Mouse (Mus musculus) liver, embryonic 12.5 days (tissue): ENCODE measurements at regions not wholly inside any gene's neighbourhood (a gene's known extent, or its start where the extent isn't known, plus 50 kb on each side); places are given as distances from the start of the nearest gene placed in this dataset.

Source experiments
- ATAC-seq: fragments of 200-750 bp; cut with Nextera tagmentation; 2 replicates; pipeline ENCODE4 v1.8.0; 2017; ENCODE audit warnings: moderate number of reproducible peaks, mild to moderate bottlenecking, moderate library complexity
- H3K27ac ChIP-seq: fragments of 300-500 bp; sonication (generic); 2 replicates; pipeline ENCODE4 v1.5.1; 2016; ENCODE audit warnings: mild to moderate bottlenecking
- H3K27me3 ChIP-seq: fragments of 300-500 bp; sonication (generic); replicated peaks from 2 replicates; pipeline ENCODE4 v1.6.1; 2016; ENCODE audit warnings: mild to moderate bottlenecking, moderate library complexity
- H3K36me3 ChIP-seq: fragments of 300-500 bp; sonication (generic); 2 replicates; pipeline ENCODE4 v1.6.1; 2016; ENCODE audit warnings: mild to moderate bottlenecking, moderate library complexity
- H3K4me1 ChIP-seq: fragments of 300-500 bp; sonication (generic); 2 replicates; pipeline ENCODE4 v1.6.1; 2016
- H3K4me2 ChIP-seq: fragments of 300-500 bp; sonication (generic); 2 replicates; pipeline ENCODE4 v1.6.1; 2016; ENCODE audit warnings: mild to moderate bottlenecking, moderate library complexity
- H3K4me3 ChIP-seq: fragments of 300-500 bp; sonication (generic); 2 replicates; pipeline ENCODE4 v1.5.1; 2016; ENCODE audit warnings: mild to moderate bottlenecking, moderate library complexity
- H3K9ac ChIP-seq: fragments of 300-500 bp; sonication (generic); 2 replicates; pipeline ENCODE4 v1.6.1; 2016; ENCODE audit warnings: mild to moderate bottlenecking, moderate library complexity
- H3K9me3 ChIP-seq: fragments of 300-500 bp; sonication (generic); replicated peaks from 2 replicates; pipeline ENCODE4 v1.6.1; 2016; ENCODE audit warnings: mild to moderate bottlenecking, moderate library complexity
- WGBS: fragments of 180-500 bp; shearing (Covaris S2); methylation state at CpG from one replicate; pipeline ENCODE4 v1.1.7; 2016; ENCODE audit not compliant: insufficient replicate concordance; 5-methylcytosine and 5-hydroxymethylcytosine counted together

- H3K27ac ChIP-seq, result no peak overlapping the region
- no peaks in the 10 kb centered on the region for H3K36me3 ChIP-seq
- no peaks in the 10 kb centered on the region for H3K4me1 ChIP-seq
- peaks cover 16% of the 10 kb centered on the region for H3K27me3 ChIP-seq
- no peak overlapping the region for H3K4me3 ChIP-seq
- no peak overlapping the region for H3K9ac ChIP-seq
- no peak overlapping the region for H3K4me2 ChIP-seq
- H3K9me3 ChIP-seq, result no peaks in the 10 kb centered on the region
- 72% methylated on average over 23 of the region's 23 CpGs for WGBS
- ATAC-seq, result no peak
These were observed 113.0 kb upstream of the A230072I06Rik start for GRCm38 (mm10) chr8:12165487-12166152.

- H3K27ac ChIP-seq, result no peak overlapping the region
- H3K9me3 ChIP-seq, result no peaks in the 10 kb centered on the region
- no peaks in the 10 kb centered on the region for H3K4me1 ChIP-seq
- ATAC-seq, result no peak
- no peak overlapping the region for H3K4me2 ChIP-seq
- 76% methylated on average over 12 of the region's 12 CpGs for WGBS
- peaks cover 13% of the 10 kb centered on the region for H3K27me3 ChIP-seq
- no peak overlapping the region for H3K4me3 ChIP-seq
- no peaks in the 10 kb centered on the region for H3K36me3 ChIP-seq
- H3K9ac ChIP-seq, result no peak overlapping the region
These were observed 106.8 kb upstream of the A230072I06Rik start for GRCm38 (mm10) chr8:12171788-12172187.

- H3K27me3 ChIP-seq, result peaks cover 13% of the 10 kb centered on the region; the same call in 1 of the 2 replicates
- WGBS, result 63% methylated on average over 13 of the region's 13 CpGs
- no peak for ATAC-seq
- no peaks in the 10 kb centered on the region for H3K4me1 ChIP-seq
- no peak overlapping the region for H3K4me3 ChIP-seq
- no peak overlapping the region for H3K27ac ChIP-seq
- no peaks in the 10 kb centered on the region for H3K36me3 ChIP-seq
- H3K9me3 ChIP-seq, result no peaks in the 10 kb centered on the region
- no peak overlapping the region for H3K9ac ChIP-seq
- H3K4me2 ChIP-seq, result no peak overlapping the region
These were observed 103.1 kb upstream of the A230072I06Rik start for GRCm38 (mm10) chr8:12175496-12175895.

GRCm38 (mm10) chr8:12184666-12185065 lies 94.0 kb upstream of the A230072I06Rik start:
- H3K9ac ChIP-seq, result no peak overlapping the region

GRCm38 (mm10) chr8:12187366-12187765 lies 91.3 kb upstream of the A230072I06Rik start:
- Histone ChIP-seq H3K27me3 (0 out of 2 replicates have a peak, but pooled peaks cover 5% of the 10 kb centered on the region), H3K4me1 (no peaks in the 10 kb centered on the region), H3K36me3 (no peaks in the 10 kb centered on the region), H3K4me2 (no peak overlapping the region), H3K4me3 (no peak overlapping the region), H3K9me3 (no peaks in the 10 kb centered on the region), H3K9ac (no peak overlapping the region), H3K27ac (no peak overlapping the region)
- 57% methylated on average over 3 of the region's 3 CpGs for WGBS
- no peak for ATAC-seq

More at GRCm38 (mm10) chr8:12184666-12185065, 94.0 kb upstream of the A230072I06Rik start:
- Histone ChIP-seq H3K27ac (no peak overlapping the region), H3K4me3 (no peak overlapping the region), H3K4me2 (no peak overlapping the region), H3K27me3 (0 out of 2 replicates have a peak, but pooled peaks cover 5% of the 10 kb centered on the region), H3K4me1 (no peaks in the 10 kb centered on the region), H3K36me3 (no peaks in the 10 kb centered on the region), H3K9me3 (no peaks in the 10 kb centered on the region)
- 66% methylated on average over 4 of the region's 4 CpGs for WGBS
- ATAC-seq, result no peak

- H3K27me3 ChIP-seq, result 0 out of 2 replicates have a peak, but pooled peaks cover under 1% of the 10 kb centered on the region
- no peak for ATAC-seq
- H3K4me1 ChIP-seq, result no peaks in the 10 kb centered on the region
- no peak overlapping the region for H3K4me3 ChIP-seq
- 77% methylated on average over 5 of the region's 5 CpGs for WGBS
- no peak overlapping the region for H3K4me2 ChIP-seq
- no peak overlapping the region for H3K27ac ChIP-seq
- H3K36me3 ChIP-seq, result no peaks in the 10 kb centered on the region
- H3K9ac ChIP-seq, result no peak overlapping the region
- no peaks in the 10 kb centered on the region for H3K9me3 ChIP-seq
These were observed 90.2 kb upstream of the A230072I06Rik start for GRCm38 (mm10) chr8:12188451-12188850.

GRCm38 (mm10) chr8:12188960-12189359 lies 89.7 kb upstream of the A230072I06Rik start:
- H3K9me3 ChIP-seq, result no peaks in the 10 kb centered on the region
- H3K9ac ChIP-seq, result no peak overlapping the region
- H3K4me1 ChIP-seq, result no peaks in the 10 kb centered on the region
- H3K36me3 ChIP-seq, result no peaks in the 10 kb centered on the region
- WGBS, result 56% methylated on average over 4 of the region's 4 CpGs
- no peak overlapping the region for H3K27ac ChIP-seq
- no peak overlapping the region for H3K4me2 ChIP-seq
- ATAC-seq, result no peak
- no peaks in the 10 kb centered on the region for H3K27me3 ChIP-seq
- no peak overlapping the region for H3K4me3 ChIP-seq

GRCm38 (mm10) chr8:12192006-12192405 lies 86.6 kb upstream of the A230072I06Rik start:
- Histone ChIP-seq H3K4me3 (no peak overlapping the region), H3K4me1 (no peaks in the 10 kb centered on the region), H3K9me3 (no peaks in the 10 kb centered on the region), H3K36me3 (no peaks in the 10 kb centered on the region), H3K9ac (no peak overlapping the region), H3K27me3 (no peaks in the 10 kb centered on the region), H3K27ac (no peak overlapping the region), H3K4me2 (no peak overlapping the region)
- no peak for ATAC-seq
- WGBS, result 27% methylated on average over 8 of the region's 8 CpGs

GRCm38 (mm10) chr8:12205909-12206308 lies 72.7 kb upstream of the A230072I06Rik start:
- Histone ChIP-seq H3K27me3 (no peaks in the 10 kb centered on the region; the same call in none of the 2 replicates), H3K9ac (no peak overlapping the region), H3K4me3 (no peak overlapping the region), H3K9me3 (no peaks in the 10 kb centered on the region), H3K4me2 (no peak overlapping the region), H3K36me3 (no peaks in the 10 kb centered on the region), H3K27ac (no peak overlapping the region), H3K4me1 (no peaks in the 10 kb centered on the region)
- WGBS, result 71% methylated on average over 1 of the region's 1 CpGs
- ATAC-seq, result no peak

GRCm38 (mm10) chr8:12207412-12207811 lies 71.2 kb upstream of the A230072I06Rik start:
- Histone ChIP-seq H3K4me3 (no peak overlapping the region), H3K36me3 (no peaks in the 10 kb centered on the region), H3K9me3 (no peaks in the 10 kb centered on the region), H3K27me3 (peaks cover 6% of the 10 kb centered on the region), H3K27ac (no peak overlapping the region), H3K4me1 (no peaks in the 10 kb centered on the region), H3K4me2 (no peak overlapping the region), H3K9ac (no peak overlapping the region)
- 79% methylated on average over 3 of the region's 3 CpGs for WGBS
- ATAC-seq, result no peak

GRCm38 (mm10) chr8:12213774-12214173 lies 64.8 kb upstream of the A230072I06Rik start:
- Histone ChIP-seq H3K27me3 (peaks cover 32% of the 10 kb centered on the region), H3K9ac (no peak overlapping the region), H3K4me2 (no peak overlapping the region), H3K27ac (no peak overlapping the region), H3K36me3 (no peaks in the 10 kb centered on the region), H3K4me1 (no peaks in the 10 kb centered on the region), H3K9me3 (no peaks in the 10 kb centered on the region), H3K4me3 (no peak overlapping the region)
- WGBS, result 45% methylated on average over 7 of the region's 7 CpGs
- ATAC-seq, result no peak

GRCm38 (mm10) chr8:12214205-12215019 lies 64.2 kb upstream of the A230072I06Rik start:
- no peak overlapping the region for H3K9ac ChIP-seq
- no peaks in the 10 kb centered on the region for H3K9me3 ChIP-seq
- H3K27me3 ChIP-seq, result peaks cover 32% of the 10 kb centered on the region
- no peak overlapping the region for H3K4me3 ChIP-seq
- no peak for ATAC-seq
- no peaks in the 10 kb centered on the region for H3K4me1 ChIP-seq
- 25% methylated on average over 24 of the region's 24 CpGs for WGBS
- H3K27ac ChIP-seq, result no peak overlapping the region
- no peak overlapping the region for H3K4me2 ChIP-seq
- no peaks in the 10 kb centered on the region for H3K36me3 ChIP-seq
